Mouse (Mus musculus) kidney, adult 2 months (tissue): ENCODE data around the gene Card10.

Source experiments
- CTCF ChIP-seq: fragments of 200-500 bp; conservative IDR thresholded peaks from 2 replicates; pipeline ENCODE4 v1.5.1; 2011; ENCODE audit warnings: low read depth, mild to moderate bottlenecking, control low read depth, low read length, moderate library complexity, mixed read lengths; ENCODE audit not compliant: insufficient read depth, insufficient read length
- POLR2A ChIP-seq: fragments of 200-500 bp; IDR thresholded peaks from one replicate; pipeline ENCODE4 v1.6.1; 2011; ENCODE audit warnings: low read depth, low read length, control low read depth

GRCm38 (mm10) chr15:78840751-78841150, 37.9 kb upstream of the Card10 start:
- TF ChIP-seq POLR2A (no peak), CTCF (no peak)
